Mouse (Mus musculus) cerebral cortex, adult 2 months (tissue): ENCODE results near the gene Olfr504.

ENCODE experiments used
- WGBS: fragments of 180-500 bp; shearing (Covaris S2); methylation state at CpG from one replicate; pipeline ENCODE4 v1.1.7; 2018; 5-methylcytosine and 5-hydroxymethylcytosine counted together

Olfr504 gene

DNA sequence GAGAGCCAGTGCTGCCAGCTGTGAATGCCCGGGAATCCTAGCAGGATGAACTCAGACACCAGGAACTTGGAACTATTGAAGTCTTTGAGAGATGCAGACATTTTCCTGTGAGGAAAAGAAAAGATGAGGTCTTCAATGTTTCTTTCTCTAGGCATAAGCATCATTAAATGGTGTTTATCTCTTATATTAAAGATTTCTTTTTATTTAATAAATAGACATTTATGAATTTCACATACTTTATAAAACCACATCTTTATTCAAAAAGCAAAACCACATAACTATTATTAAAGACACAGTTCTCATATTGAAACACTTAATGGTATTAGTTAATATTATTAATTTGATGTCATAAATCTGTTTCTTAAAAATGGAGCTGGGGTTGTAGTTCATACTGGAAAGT is at the start of gene Olfr504:
Gene Olfr504, minus strand, starts transcription at position 101 of the 400 bp plus-strand sequence.
- WGBS: 91% methylated on average over 1 of the region's 1 CpGs

DNA sequence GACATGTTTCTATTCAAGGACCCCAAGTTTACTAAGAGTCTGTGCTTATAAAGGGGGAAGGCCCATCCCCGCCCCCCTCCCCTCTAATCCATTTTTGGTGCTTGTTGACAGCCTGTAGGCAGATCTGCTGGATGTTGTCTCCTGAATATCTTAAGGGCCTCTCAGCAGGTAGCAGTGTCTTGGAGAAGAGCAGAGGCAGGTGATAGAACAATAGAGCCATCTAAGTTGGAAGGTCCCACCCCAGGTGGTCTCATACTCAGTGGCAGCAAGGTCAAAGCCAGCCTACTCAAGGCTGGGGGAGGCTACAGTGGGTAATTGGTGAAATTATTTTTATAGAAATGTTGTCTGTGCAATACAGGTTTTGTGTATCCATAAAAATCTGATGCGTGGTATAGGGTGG is 48.5 kb upstream of the Olfr504 start:
- WGBS: 87% methylated on average over 2 of the region's 2 CpGs

GRCm38 (mm10) chr7:108610487-108610886 is 44.9 kb upstream of the Olfr504 start, which contains the start of gene Olfr506:
Gene Olfr506, plus strand, starts transcription at chr7:108610787.

DNA sequence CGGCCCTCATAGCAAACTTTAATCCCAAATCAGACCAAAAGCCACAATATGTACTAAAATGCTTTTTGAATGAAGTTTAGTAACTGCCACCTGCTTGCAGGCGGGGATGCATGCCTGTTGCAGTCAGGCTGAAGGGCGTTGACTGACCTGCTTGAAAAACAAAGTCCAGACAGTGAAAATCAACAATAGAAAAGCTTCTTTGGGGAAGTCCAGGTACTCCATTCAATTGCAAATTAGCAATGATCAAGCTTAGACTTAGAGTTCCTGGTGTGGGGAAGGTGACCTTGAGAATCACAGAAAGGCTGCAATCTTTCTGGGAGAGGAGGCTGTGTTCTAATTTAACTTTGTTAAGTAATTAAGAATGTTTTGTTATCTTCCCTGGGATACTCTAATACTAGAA is 36.3 kb upstream of the Olfr504 start:
- 81% methylated on average over 3 of the region's 3 CpGs for WGBS

DNA sequence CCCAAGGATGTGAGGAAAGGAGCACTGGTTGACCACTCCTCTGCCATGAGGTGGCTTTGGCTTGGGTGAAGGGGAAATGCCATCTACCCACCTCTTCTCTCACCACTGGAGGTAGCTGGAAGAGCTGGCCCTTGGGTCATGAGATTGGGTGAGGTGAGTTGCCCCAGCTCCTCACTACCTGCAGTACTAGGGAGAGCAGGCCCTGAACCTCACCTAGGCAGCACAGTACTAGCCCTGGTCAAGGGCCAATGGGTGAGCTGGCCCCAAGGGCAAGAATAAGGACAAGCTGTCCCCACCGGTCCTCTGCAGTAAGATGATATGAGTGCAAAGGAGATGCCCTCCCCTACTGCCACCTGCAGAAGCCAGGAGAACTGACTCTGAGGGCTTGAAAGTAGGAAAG is 24.2 kb upstream of the Olfr504 start:
- 88% methylated on average over 1 of the region's 1 CpGs for WGBS

- 41% methylated on average over 1 of the region's 1 CpGs for WGBS
These were observed 21.4 kb downstream of the Olfr504 start, which contains the start of gene Olfr503 for GRCm38 (mm10) chr7:108544227-108544626. Gene Olfr503, plus strand, starts transcription at chr7:108544527.

GRCm38 (mm10) chr7:108542416-108542815 is 23.2 kb downstream of the Olfr504 start:
- 86% methylated on average over 13 of the region's 13 CpGs for WGBS

- 71% methylated on average over 1 of the region's 1 CpGs for WGBS
These were observed 40.6 kb downstream of the Olfr504 start, which contains the start of gene Olfr502 for GRCm38 (mm10) chr7:108524965-108525364. Gene Olfr502, minus strand, starts transcription at chr7:108525065.
